Mouse (Mus musculus): ENCODE measurements around the gene Abcg1.

Abcg1 gene

DNA sequence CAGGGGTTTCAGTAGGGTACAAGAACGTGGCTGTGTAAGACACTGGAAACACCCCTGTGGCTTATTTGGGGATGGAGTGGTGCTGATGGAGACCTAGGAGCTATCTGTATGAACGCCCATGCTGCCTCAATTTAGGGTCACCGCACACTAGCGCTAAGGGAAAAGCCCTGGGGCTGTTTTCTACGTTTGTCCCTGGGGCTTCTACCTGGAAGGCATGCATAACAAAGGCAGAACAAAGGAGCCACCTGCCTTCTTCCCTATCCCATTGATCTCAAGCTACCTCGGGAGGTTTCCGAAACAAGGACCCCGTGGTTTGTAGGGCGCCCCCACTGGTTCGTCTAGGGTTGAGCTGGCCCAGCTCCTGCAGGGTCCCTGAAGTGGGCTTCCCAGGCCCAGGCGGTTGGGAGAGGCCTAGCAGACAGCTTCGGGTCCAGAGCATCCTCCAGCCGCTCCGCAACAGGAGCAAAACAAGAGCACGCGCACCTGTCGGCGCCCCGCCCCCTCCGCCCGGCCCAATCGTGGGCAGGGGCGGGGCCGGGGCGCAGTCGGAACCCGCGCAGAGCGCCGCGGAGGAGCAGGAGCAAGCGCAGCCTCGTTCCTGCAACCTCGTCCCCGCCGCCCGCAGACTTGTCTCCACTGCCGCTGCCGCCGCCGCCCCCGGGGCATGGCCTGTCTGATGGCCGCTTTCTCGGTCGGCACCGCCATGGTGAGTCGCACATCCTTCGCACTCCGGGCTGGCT, at the start of gene Abcg1:
Abcg1 (plus strand) TSS at position 525 of the 740 bp plus-strand sequence.
- no peak; the same call in 1 of the 2 replicates for TF ChIP-seq GATA4 (IDR thresholded peaks at IDR 0.05; ENCODE audit: insufficient replicate concordance, low read length)

DNA sequence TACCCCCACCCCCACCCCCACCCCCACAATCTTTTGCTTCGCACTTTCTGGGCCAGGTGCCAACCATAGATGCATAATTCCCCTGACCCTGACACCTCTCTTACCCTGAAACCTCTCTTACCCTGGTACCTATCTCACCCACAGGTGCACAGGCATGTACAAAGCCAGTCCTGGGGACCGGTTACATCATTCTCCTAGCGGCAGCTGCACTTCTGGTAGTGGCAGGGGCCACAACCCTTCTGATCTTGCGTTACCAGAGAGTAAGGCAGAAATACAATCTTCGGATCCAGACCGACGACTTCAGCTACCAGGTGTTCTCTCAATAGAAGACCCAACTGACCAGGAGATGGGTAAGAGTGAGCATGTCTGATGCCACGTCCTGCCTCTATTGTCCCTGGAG, 49.1 kb upstream of the Abcg1 start:
- TF ChIP-seq GATA4 (IDR thresholded peaks at IDR 0.05; ENCODE audit: insufficient replicate concordance, low read length), result no peak

DNA sequence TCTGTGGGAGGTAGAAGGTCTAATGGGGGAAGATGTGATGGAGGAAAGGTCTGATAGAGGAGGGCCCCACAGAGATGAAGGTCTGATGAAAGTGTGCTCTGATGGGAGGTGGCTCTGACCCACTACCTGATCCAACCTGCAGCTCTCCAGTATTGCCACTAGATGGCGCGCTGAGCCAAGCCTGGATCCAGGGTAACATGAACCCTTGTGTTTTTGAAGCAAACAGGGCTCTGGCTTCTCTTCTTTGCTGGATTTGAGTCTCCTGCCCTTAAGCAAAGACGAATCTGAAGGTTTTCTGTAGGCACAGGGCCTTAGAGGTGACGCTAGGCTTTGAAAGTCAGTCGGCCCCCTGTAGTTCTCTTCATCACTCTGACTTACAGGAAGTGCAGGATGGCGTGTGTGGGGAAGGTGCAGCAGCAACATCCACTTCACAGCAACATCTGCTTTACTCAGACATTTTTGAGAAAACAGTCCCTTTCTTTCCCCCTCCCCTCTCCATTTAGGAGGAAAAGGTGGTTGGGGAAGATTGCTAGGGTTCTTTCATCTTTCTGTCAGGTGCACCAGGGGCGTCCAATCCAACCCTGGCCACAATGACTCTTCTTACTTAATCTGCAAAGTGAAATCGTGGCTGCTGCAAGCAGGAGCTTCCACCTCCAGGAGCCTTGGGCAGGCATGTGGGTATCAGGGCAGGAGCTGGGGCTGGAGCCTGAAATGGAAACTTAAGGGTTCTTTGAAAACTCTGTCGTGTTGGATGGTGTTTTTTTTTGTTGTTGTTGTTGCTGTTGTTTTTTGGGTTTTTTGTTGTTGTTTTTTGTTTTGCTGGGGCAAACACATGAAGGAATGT, 45.7 kb upstream of the Abcg1 start:
- TF ChIP-seq GATA4 (IDR thresholded peaks at IDR 0.05; ENCODE audit: insufficient replicate concordance, low read length), result no peak

DNA sequence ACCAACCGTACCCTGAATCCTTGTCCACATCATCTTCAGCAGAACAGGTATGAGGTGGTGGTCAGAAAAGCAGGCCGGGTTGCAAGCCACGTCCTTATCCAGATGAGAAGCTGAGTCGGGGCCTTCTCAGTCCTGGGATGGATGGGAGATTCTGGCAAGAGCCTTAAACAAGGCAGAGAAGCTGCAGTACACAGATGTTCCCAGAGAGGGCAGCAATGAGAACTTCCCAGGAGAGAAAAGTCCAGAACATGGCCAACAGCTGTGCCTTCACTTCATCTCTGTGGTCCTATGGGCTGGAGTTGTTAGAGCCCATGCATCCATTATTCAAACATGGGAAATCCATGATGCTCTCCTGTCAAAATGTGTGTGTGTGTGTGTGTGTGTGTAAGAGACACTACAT, 39.2 kb upstream of the Abcg1 start:
- TF ChIP-seq GATA4 (IDR thresholded peaks at IDR 0.05; ENCODE audit: insufficient replicate concordance, low read length), result no peak

DNA sequence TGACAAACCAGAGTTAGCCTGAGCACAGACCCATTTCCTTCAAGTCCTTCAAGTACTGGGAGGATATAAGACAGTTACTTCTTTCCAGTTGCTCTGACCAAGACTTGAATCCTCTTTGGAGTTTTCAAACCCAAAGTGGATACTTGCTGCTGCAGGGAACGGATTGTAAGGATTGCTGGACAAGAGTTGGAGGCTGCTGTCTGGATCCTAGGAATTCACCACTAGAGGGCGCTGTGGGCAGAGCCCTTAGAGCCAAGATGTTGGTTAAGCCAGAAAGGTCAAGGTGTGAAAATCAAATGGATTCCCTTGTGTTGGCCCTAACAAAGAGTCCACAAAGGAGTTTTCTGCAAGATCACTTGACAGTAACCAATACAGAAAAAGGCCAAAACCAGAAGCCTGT, 38.0 kb upstream of the Abcg1 start:
- no peak for TF ChIP-seq GATA4 (IDR thresholded peaks at IDR 0.05; ENCODE audit: insufficient replicate concordance, low read length)

DNA sequence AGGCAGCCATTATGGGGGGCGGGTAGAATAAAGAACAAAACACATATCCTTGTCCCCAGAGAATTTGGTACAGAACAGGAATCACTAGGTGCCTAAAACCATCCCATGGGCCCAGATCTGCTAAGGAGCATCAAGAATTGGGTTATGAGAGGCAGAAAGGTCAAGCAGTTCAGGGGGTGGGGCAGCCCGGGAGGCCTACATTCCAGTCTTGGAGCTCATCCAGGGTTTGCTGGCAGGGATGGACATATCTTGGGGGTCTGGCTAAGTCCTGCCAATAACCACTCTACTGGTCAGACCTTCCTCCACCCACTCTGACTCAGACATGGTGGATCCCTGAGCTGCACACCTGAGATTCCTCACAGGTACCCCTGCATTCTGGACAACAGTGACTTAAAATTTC, 37.4 kb upstream of the Abcg1 start:
- TF ChIP-seq GATA4 (IDR thresholded peaks at IDR 0.05; ENCODE audit: insufficient replicate concordance, low read length), result no peak

DNA sequence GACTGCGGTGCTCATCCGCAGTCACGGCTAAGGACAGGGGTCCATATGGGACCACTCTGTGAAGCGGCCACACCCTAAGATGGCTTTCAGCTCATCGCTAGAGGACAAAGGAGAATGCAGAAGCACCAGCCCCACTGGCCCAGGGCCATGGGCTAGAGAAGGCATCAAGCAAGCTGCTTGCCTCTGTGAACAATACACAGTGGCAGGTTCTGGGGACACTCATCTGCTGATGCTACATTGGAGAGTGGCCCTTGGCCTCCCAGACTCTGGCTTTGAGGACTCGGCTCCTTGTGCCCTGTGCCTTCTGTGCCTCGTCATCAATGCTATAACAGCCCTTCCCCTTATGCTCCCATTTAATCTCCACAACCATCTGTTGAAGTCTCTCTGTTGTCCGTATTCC, 36.2 kb upstream of the Abcg1 start:
- no peak for TF ChIP-seq GATA4 (IDR thresholded peaks at IDR 0.05; ENCODE audit: insufficient replicate concordance, low read length)

DNA sequence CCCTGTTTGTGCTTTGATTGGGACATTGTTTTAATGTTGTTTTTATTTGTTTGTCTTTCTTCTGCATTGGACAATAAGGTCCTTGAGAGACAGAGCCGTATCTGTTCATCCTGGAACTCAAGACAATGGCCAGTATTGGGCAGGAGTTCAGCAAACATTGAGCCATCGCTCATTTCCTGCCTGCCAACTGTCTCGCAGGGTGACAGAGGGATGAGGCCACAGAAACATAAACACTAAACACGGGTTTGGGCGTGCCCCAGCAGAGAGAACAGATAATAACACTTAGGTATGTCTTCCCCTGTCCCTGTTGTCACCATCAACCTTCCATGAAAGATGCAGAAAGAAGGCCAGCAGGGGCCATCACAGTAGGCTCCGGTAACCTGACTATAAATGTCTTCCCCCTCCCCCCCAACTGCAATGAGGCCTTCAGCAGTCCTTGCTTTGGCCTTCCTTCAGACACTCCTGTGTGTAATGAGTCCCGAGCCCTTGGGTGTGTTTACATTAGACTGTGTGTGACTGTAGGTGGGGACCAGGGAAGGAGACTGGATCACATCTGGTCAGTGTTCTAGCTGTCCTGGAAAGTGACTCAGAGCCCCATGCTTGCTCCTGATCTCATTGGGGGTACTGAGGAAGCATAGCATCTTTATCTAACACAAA, 33.2 kb upstream of the Abcg1 start:
- TF ChIP-seq GATA4 (IDR thresholded peaks at IDR 0.05; ENCODE audit: insufficient replicate concordance, low read length), result no peak

DNA sequence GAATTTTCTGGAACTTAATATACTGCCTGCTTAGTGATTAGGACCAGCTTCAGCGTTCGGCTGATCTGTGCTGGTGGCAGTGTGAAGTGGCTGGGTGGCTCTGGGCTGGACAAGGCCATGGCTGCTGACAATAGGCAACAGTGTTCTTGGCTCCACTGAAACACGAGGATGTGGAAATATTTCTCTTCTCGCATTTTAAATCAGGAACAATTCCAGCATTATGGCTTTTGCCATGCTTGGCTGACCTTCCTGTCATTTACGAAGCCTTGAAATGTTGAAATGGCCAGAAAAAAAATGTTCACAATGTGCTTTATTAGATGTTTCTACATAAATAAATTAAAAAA, 32.7 kb upstream of the Abcg1 start:
- TF ChIP-seq GATA4 (IDR thresholded peaks at IDR 0.05; ENCODE audit: insufficient replicate concordance, low read length), result no peak

DNA sequence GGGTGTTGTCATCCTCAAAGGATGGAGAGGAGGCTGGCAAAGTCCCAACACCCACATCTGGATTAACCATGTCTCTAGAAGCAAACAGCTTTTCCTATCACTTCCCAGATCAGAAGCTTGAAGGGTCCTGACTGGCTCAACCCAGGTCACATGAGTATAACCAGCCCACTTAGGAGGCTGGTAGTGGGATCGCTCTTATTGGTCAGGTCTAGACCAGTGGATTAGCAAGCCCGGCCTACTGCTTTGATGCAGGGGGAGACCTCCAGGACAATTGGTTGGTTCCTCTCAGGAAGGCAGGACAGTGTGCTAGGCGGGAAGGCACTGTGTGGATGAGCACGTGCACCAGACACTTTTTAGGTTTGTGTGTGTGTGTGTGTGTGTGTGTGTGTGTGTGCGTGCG, 30.5 kb upstream of the Abcg1 start:
- no peak for TF ChIP-seq GATA4 (IDR thresholded peaks at IDR 0.05; ENCODE audit: insufficient replicate concordance, low read length)

DNA sequence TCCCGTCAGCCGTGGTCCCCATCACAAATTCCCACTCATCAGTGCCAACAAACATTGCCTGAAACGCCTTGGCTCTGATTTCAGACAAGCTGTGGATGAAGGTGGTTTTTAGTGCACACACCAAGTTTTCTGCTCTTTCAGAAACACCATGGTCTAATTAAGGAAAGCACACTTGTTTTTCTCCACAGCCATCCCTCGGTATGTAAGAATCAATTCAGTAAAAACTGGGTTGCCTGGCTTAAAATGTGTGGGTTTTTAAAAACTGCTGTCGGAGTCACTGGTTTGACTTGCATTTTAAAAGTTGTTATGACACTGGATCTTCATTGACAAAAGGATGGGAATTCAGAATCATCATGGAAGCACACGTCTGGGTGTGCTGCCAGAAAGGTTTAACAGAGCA, 29.8 kb upstream of the Abcg1 start:
- TF ChIP-seq GATA4 (IDR thresholded peaks at IDR 0.05; ENCODE audit: insufficient replicate concordance, low read length), result no peak

GRCm38 (mm10) chr17:31028821-31029370, 28.6 kb upstream of the Abcg1 start:
- no peak for TF ChIP-seq GATA4 (IDR thresholded peaks at IDR 0.05; ENCODE audit: insufficient replicate concordance, low read length)

DNA sequence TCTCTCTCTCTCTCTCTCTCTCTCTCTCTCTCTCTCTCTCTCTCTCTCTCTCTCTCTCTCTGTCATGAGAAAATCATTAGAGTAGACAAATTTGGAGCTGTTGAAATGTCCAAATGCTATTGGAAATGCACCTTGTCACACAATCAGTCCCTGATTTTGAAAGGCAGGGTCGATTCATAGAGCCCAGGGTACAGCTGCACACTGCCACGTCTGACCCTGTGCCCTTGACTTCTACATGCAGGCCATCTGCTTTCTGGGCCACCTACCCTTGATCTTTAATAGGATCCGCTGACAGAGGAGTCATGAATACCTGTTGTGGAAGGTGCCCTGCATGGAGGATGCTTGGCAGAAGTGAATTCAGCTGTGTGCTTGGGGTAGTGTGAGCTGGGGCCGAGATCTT, 28.1 kb upstream of the Abcg1 start:
- no peak for TF ChIP-seq GATA4 (IDR thresholded peaks at IDR 0.05; ENCODE audit: insufficient replicate concordance, low read length)

DNA sequence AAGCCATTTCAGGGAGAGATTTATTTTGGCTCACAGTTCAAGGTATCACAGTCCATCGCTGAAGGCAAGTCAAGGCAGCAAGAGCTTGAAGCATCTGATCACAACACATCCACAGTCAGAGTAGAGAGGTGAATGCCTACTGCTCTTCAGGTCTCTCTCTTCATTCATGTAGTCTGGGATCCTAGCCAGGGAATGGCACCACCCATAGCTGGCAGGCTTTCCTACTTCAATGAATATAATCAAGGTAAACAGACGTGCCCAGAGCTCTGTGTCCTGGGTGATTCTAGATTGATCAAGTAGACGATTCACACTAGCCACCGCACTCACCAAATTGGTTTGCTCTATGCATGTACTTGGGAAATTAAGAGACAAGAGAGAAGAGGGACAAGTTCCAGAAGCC, 25.1 kb upstream of the Abcg1 start:
- TF ChIP-seq GATA4 (IDR thresholded peaks at IDR 0.05; ENCODE audit: insufficient replicate concordance, low read length), result no peak

- TF ChIP-seq GATA4 (IDR thresholded peaks at IDR 0.05; ENCODE audit: insufficient replicate concordance, low read length), result no peak
Measured at GRCm38 (mm10) chr17:31033251-31033650, 24.2 kb upstream of the Abcg1 start.

GRCm38 (mm10) chr17:31034165-31034564, 23.3 kb upstream of the Abcg1 start:
- no peak for TF ChIP-seq GATA4 (IDR thresholded peaks at IDR 0.05; ENCODE audit: insufficient replicate concordance, low read length)
